Mouse (Mus musculus) layer of hippocampus, adult 2 months (tissue): Measurements from ENCODE around the gene Tm4sf19. TPM values are rescaled to one million over a fixed set of nuclear protein-coding genes. Genes with fewer than 3 reads are reported as not detected.
"Not testable (repeated sequence)": the region's sequence is repeated elsewhere in the genome, so short reads cannot be mapped to it uniquely, and the experiment has no call there.

ENCODE experiments used
- DNase-seq, 2 experiments: peaks; one replicate each; pipeline ENCODE4 v3.0.0; 2022; ENCODE audit warnings: low spot score in 2 of 2
- H3K27ac ChIP-seq: fragments of 200-600 bp; 2 replicates; pipeline ENCODE4 v1.8.1; 2022
- H3K4me3 ChIP-seq: fragments of 200-600 bp; 2 replicates; pipeline ENCODE4 v1.8.1; 2022; ENCODE audit warnings: mild to moderate bottlenecking
- CTCF ChIP-seq: fragments of 200-600 bp; conservative IDR thresholded peaks from 2 replicates; pipeline ENCODE4 v1.8.1; 2022; ENCODE audit warnings: antibody characterized with exemption, mild to moderate bottlenecking, moderate library complexity
- total RNA-seq, 2 experiments: library from RNA; stranded (reverse); gene quantifications; 2 replicates each; pipeline ENCODE4 v1.2.3; 2021

Tm4sf19 gene
- total RNA-seq, 2 experiments from 2014 or later: not detected

- no peak for DNase-seq
- TF ChIP-seq CTCF: no peak
- H3K27ac ChIP-seq: no peak overlapping the region
- no peak overlapping the region for H3K4me3 ChIP-seq
Measured at GRCm38 (mm10) chr16:32434066-32434465, 33.8 kb downstream of the Tm4sf19 start.

GRCm38 (mm10) chr16:32434691-32435090 is 34.4 kb downstream of the Tm4sf19 start:
- Histone ChIP-seq H3K4me3 (no peak overlapping the region), H3K27ac (no peak overlapping the region)
- no peak for TF ChIP-seq CTCF
- no peak for DNase-seq

GRCm38 (mm10) chr16:32436657-32437056 is 36.4 kb downstream of the Tm4sf19 start:
- no peak for TF ChIP-seq CTCF
- no peak for DNase-seq
- Histone ChIP-seq H3K4me3 (no peak overlapping the region), H3K27ac (no peak overlapping the region)

GRCm38 (mm10) chr16:32437266-32437665 is 37.0 kb downstream of the Tm4sf19 start:
- DNase-seq: no peak
- TF ChIP-seq CTCF: no peak
- Histone ChIP-seq H3K4me3 (no peak overlapping the region), H3K27ac (no peak overlapping the region)

- no peak for TF ChIP-seq CTCF
- no peak for DNase-seq
- Histone ChIP-seq H3K27ac (no peak overlapping the region), H3K4me3 (no peak overlapping the region)
Measured at GRCm38 (mm10) chr16:32441432-32441831, 41.1 kb downstream of the Tm4sf19 start.

- not testable (repeated sequence) for DNase-seq, H3K27ac ChIP-seq, H3K4me3 ChIP-seq
Measured at GRCm38 (mm10) chr16:32444615-32445014, 44.3 kb downstream of the Tm4sf19 start.

GRCm38 (mm10) chr16:32445558-32445957 is 45.3 kb downstream of the Tm4sf19 start:
- H3K27ac ChIP-seq: no peak overlapping the region
- TF ChIP-seq CTCF: no peak
- DNase-seq: no peak
- no peak overlapping the region for H3K4me3 ChIP-seq

GRCm38 (mm10) chr16:32446563-32447138 is 46.3 kb downstream of the Tm4sf19 start:
- H3K4me3 ChIP-seq: no peak overlapping the region

GRCm38 (mm10) chr16:32449665-32450064 is 49.4 kb downstream of the Tm4sf19 start:
- TF ChIP-seq CTCF: no peak
- Histone ChIP-seq H3K27ac (no peak overlapping the region), H3K4me3 (no peak overlapping the region)
- DNase-seq: no peak

More at GRCm38 (mm10) chr16:32446563-32447138, 46.3 kb downstream of the Tm4sf19 start:
- no peak overlapping the region for H3K27ac ChIP-seq
- DNase-seq: no peak
- no peak for TF ChIP-seq CTCF

- Histone ChIP-seq H3K27ac (no peak overlapping the region), H3K4me3 (no peak overlapping the region)
- no peak for DNase-seq
- TF ChIP-seq CTCF: no peak
Measured at GRCm38 (mm10) chr16:32450133-32450532, 49.8 kb downstream of the Tm4sf19 start.

GRCm38 (mm10) chr16:32453102-32453501 is 52.8 kb downstream of the Tm4sf19 start:
- no peak for TF ChIP-seq CTCF
- Histone ChIP-seq H3K4me3 (no peak overlapping the region), H3K27ac (no peak overlapping the region)
- DNase-seq: no peak

- DNase-seq: no peak
- TF ChIP-seq CTCF: no peak
- Histone ChIP-seq H3K27ac (peak overlapping the region; percentile 49), H3K4me3 (no peak overlapping the region)
Measured at GRCm38 (mm10) chr16:32454646-32455045, 54.3 kb downstream of the Tm4sf19 start.

GRCm38 (mm10) chr16:32456086-32456485 is 55.8 kb downstream of the Tm4sf19 start:
- TF ChIP-seq CTCF: no peak
- Histone ChIP-seq H3K27ac (no peak overlapping the region), H3K4me3 (no peak overlapping the region)
- DNase-seq: no peak

- Histone ChIP-seq H3K4me3 (no peak overlapping the region), H3K27ac (no peak overlapping the region)
- TF ChIP-seq CTCF: no peak
- DNase-seq: no peak
Measured at GRCm38 (mm10) chr16:32456761-32457160, 56.5 kb downstream of the Tm4sf19 start.

Other genes starting within 250 kb of the Tm4sf19 start
- gene Nrros, start 234.9 kb upstream of the Tm4sf19 start, total RNA-seq: 10 to 100 TPM; 11.2 to 11.6 TPM
- gene Bex6, start 220.7 kb upstream of the Tm4sf19 start, total RNA-seq: not detected
- gene Fbxo45, start 153.3 kb upstream of the Tm4sf19 start, total RNA-seq: 10 to 100 TPM; 46.4 to 47.8 TPM
- 10 to 100 TPM; 11.8 to 13.0 TPM for gene Wdr53, start 153.3 kb upstream of the Tm4sf19 start, total RNA-seq
- not detected for gene Smco1, start 129.0 kb upstream of the Tm4sf19 start, total RNA-seq
- 10 to 100 TPM; 26.5 to 27.1 TPM for gene Rnf168, start 123.0 kb upstream of the Tm4sf19 start, total RNA-seq
- gene Ubxn7, start 68.2 kb upstream of the Tm4sf19 start, total RNA-seq: 10 to 100 TPM; 47.7 to 50.4 TPM
- 10 to 100 TPM; 11.8 to 14.3 TPM for gene Tctex1d2, start 19.2 kb downstream of the Tm4sf19 start, total RNA-seq
- gene Pcyt1a, start 30.4 kb downstream of the Tm4sf19 start, total RNA-seq: 10 to 100 TPM; 32.6 to 33.7 TPM
- not detected for gene Slc51a, start 87.4 kb downstream of the Tm4sf19 start, total RNA-seq
- not detected for gene Zdhhc19, start 95.8 kb downstream of the Tm4sf19 start, total RNA-seq
- gene Tfrc, start 208.4 kb downstream of the Tm4sf19 start, total RNA-seq: 10 to 100 TPM; 70.3 to 72.3 TPM
- gene Tnk2, start 243.4 kb downstream of the Tm4sf19 start, total RNA-seq: 100 to 1,000 TPM; 210 to 212 TPM